Mouse (Mus musculus) MEL (cell line): ENCODE data around the gene Gm9195.

Source experiments
- CTCF ChIP-seq, 3 experiments: IDR thresholded peaks in 2 of 3; conservative IDR thresholded peaks in 1 of 3; 2 replicates each; pipeline ENCODE4 v1.5.1; 2011 to 2012; ENCODE audit warnings: low read length in 3 of 3, low read depth in 2 of 3, mild to moderate bottlenecking in 2 of 3, improper control_type of control experiment in 1 of 3, inconsistent platforms in 1 of 3, mixed read lengths in 1 of 3, moderate library complexity in 1 of 3; ENCODE audit not compliant: control insufficient read depth in 1 of 3, insufficient read depth in 1 of 3, poor library complexity in 1 of 3, severe bottlenecking in 1 of 3
- POLR2A ChIP-seq, 2 experiments: IDR thresholded peaks; 2 replicates each; pipeline ENCODE4 v1.6.1; 2011 to 2012; ENCODE audit warnings: low read length in 2 of 2, mild to moderate bottlenecking in 2 of 2, control low read depth in 1 of 2, improper control_type of control experiment in 1 of 2, low read depth in 1 of 2, moderate library complexity in 1 of 2; ENCODE audit not compliant: control insufficient read depth in 1 of 2, insufficient read depth in 1 of 2, poor library complexity in 1 of 2
- ZC3H11A ChIP-seq: IDR thresholded peaks from 2 replicates; pipeline ENCODE4 v1.6.1; 2012; ENCODE audit warnings: low read depth, mild to moderate bottlenecking, inconsistent platforms, low read length, improper control_type of control experiment

GRCm38 (mm10) chr14:72506723-72507420 lies 15.2 kb upstream of the Gm9195 start:
- TF ChIP-seq ZC3H11A, result no peak
- TF ChIP-seq CTCF (IDR thresholded peaks at IDR 0.05 in 2 of 3, conservative IDR thresholded peaks at IDR 0.05 in 1 of 3; ENCODE audit: control insufficient read depth in 1 of 3, insufficient read depth in 1 of 3, low read depth in 2 of 3, low read length in 3 of 3, poor library complexity in 1 of 3, severe bottlenecking in 1 of 3), result no peak
- no peak for TF ChIP-seq POLR2A (IDR thresholded peaks at IDR 0.05; ENCODE audit: control insufficient read depth in 1 of 2, insufficient read depth in 1 of 2, low read depth in 1 of 2, low read length in 2 of 2, poor library complexity in 1 of 2)
